Mouse (Mus musculus): ENCODE measurements around the gene Ranbp10.

DNA sequence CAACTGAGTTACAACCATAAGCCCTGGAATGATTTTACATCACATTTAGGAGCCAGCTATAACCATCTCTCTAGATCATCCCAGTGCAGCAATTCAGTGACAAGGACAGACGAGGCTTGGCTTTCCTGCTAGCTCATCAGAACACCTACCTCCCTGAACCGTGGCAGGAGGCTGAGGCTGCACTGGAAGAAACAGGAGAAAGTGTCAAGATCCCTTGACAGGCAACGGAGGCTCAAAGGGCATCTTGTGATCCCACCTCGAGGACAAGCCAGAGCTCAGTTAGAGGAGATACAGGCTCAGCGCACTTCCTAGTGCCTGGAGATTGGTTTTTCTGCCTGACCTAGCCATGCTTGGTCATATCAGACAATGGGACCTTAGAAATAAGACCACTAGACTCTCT is 14.6 kb downstream of the Ranbp10 start:
- TF ChIP-seq CTCF (IDR thresholded peaks at IDR 0.05; ENCODE audit: control insufficient read depth, insufficient read depth, insufficient read length), result no peak
- no peak for TF ChIP-seq MYOG (IDR thresholded peaks at IDR 0.05; ENCODE audit: control insufficient read depth, extremely low read depth, insufficient read length)
- no peak for TF ChIP-seq MAX (IDR thresholded peaks at IDR 0.05)
- no peak for TF ChIP-seq CEBPB (IDR thresholded peaks at IDR 0.05; ENCODE audit: low read depth)
- TF ChIP-seq USF1 (IDR thresholded peaks at IDR 0.05; ENCODE audit: low read depth), result no peak
